Mouse (Mus musculus) liver, adult 2 months (tissue): ENCODE results near the gene Ralgapa1. TPM values are rescaled to one million over a fixed set of nuclear protein-coding genes. Genes with fewer than 3 reads are reported as not detected.
"Not testable (repeated sequence)": the region's sequence is repeated elsewhere in the genome, so short reads cannot be mapped to it uniquely, and the experiment has no call there.

Experiments used
- DNase-seq: peaks from one replicate; pipeline ENCODE4 v3.0.0-alpha.2; 2011; ENCODE audit warnings: low read depth, low spot score; ENCODE audit errors: extremely low read depth
- H3K27ac ChIP-seq: fragments of 200-500 bp; replicated peaks from 2 replicates; pipeline ENCODE4 v1.5.1; 2012; ENCODE audit warnings: low read depth, mild to moderate bottlenecking, control low read depth, inconsistent platforms, low read length; ENCODE audit not compliant: insufficient read depth
- H3K27me3 ChIP-seq: fragments of 200-500 bp; 2 replicates; pipeline ENCODE4 v1.6.1; 2012; ENCODE audit warnings: mild to moderate bottlenecking, moderate library complexity, low read length, inconsistent platforms; ENCODE audit not compliant: control insufficient read depth, insufficient read depth
- H3K36me3 ChIP-seq: fragments of 200-500 bp; 2 replicates; pipeline ENCODE4 v1.6.1; 2012; ENCODE audit warnings: low read length, inconsistent platforms; ENCODE audit not compliant: control insufficient read depth, insufficient read depth
- H3K4me1 ChIP-seq: fragments of 200-500 bp; 2 replicates; pipeline ENCODE4 v1.6.1; 2011; ENCODE audit warnings: low read length; ENCODE audit not compliant: control insufficient read depth, insufficient read depth
- H3K4me3 ChIP-seq: fragments of 200-500 bp; 2 replicates; pipeline ENCODE4 v1.5.1; 2011; ENCODE audit warnings: low read depth, mild to moderate bottlenecking, control low read depth, low read length, moderate library complexity; ENCODE audit not compliant: insufficient read depth
- H3K79me2 ChIP-seq: fragments of 200-500 bp; 2 replicates; pipeline ENCODE4 v1.6.1; 2012; ENCODE audit warnings: inconsistent platforms, mild to moderate bottlenecking, low read length, moderate library complexity; ENCODE audit not compliant: control insufficient read depth, insufficient read depth
- H3K9ac ChIP-seq: fragments of 200-500 bp; 2 replicates; pipeline ENCODE4 v1.6.1; 2012; ENCODE audit warnings: low read depth, mild to moderate bottlenecking, control low read depth, inconsistent platforms, low read length
- CTCF ChIP-seq: fragments of 200-500 bp; IDR thresholded peaks from 2 replicates; pipeline ENCODE4 v1.5.1; 2011; ENCODE audit warnings: low read depth, low read length, control low read depth
- POLR2A ChIP-seq: fragments of 200-500 bp; IDR thresholded peaks from 2 replicates; pipeline ENCODE4 v1.6.1; 2011; ENCODE audit warnings: low read length, control low read depth; ENCODE audit not compliant: insufficient read depth; ENCODE audit errors: extremely low read depth
- WGBS: fragments of 180-500 bp; shearing (Covaris S2); methylation state at CpG from one replicate; pipeline ENCODE4 v1.1.7; 2018; 5-methylcytosine and 5-hydroxymethylcytosine counted together
- polyA plus RNA-seq: library from polyadenylated mRNA; depleted of rRNA; stranded (reverse); fragments of >200 nt; gene quantifications from 2 replicates; pipeline ENCODE4 v1.2.3, GENCODE M21; 2012
- total RNA-seq: library from RNA; depleted of rRNA; stranded (reverse); fragments of >200 nt; gene quantifications from 2 replicates; pipeline ENCODE4 v1.2.3, GENCODE M21; 2014

Gene Ralgapa1
- total and polyA plus RNA-seq, 2 experiments = 3.3 to 14.4 TPM

- TF ChIP-seq CTCF (no peak), POLR2A (no peak)
Measured at GRCm38 (mm10) chr12:55774316-55774715, 46.7 kb downstream of the Ralgapa1 start.

GRCm38 (mm10) chr12:55720319-55720718 lies 100.6 kb downstream of the Ralgapa1 start:
- 85% methylated on average over 1 of the region's 1 CpGs for WGBS
- peak; percentile 8 for DNase-seq
- TF ChIP-seq POLR2A (no peak), CTCF (peak; percentile 26; the same call in 1 of the 2 replicates)

More at GRCm38 (mm10) chr12:55774316-55774715, 46.7 kb downstream of the Ralgapa1 start:
- Histone ChIP-seq H3K36me3 (peaks cover 12% of the 10 kb centered on the region; the same call in 1 of the 2 replicates), H3K27me3 (no peaks in the 10 kb centered on the region), H3K27ac (no peak overlapping the region), H3K4me1 (no peaks in the 10 kb centered on the region), H3K9ac (no peak overlapping the region), H3K4me3 (no peak overlapping the region), H3K79me2 (no peaks in the 10 kb centered on the region)
- DNase-seq = no peak
- 89% methylated on average over 3 of the region's 3 CpGs for WGBS

GRCm38 (mm10) chr12:55705881-55706280 lies 115.1 kb downstream of the Ralgapa1 start:
- H3K4me3 ChIP-seq = no peak overlapping the region
- H3K9ac ChIP-seq = no peak overlapping the region
- H3K36me3 ChIP-seq = peaks cover 18% of the 10 kb centered on the region
- WGBS = 93% methylated on average over 4 of the region's 4 CpGs
- no peaks in the 10 kb centered on the region for H3K4me1 ChIP-seq
- no peaks in the 10 kb centered on the region for H3K27me3 ChIP-seq
- no peaks in the 10 kb centered on the region for H3K79me2 ChIP-seq
- TF ChIP-seq POLR2A (no peak), CTCF (no peak)
- H3K27ac ChIP-seq = no peak overlapping the region
- DNase-seq = peak; percentile 1

More at GRCm38 (mm10) chr12:55720319-55720718, 100.6 kb downstream of the Ralgapa1 start:
- H3K27ac ChIP-seq = no peak overlapping the region
- peaks cover 29% of the 10 kb centered on the region for H3K36me3 ChIP-seq
- no peaks in the 10 kb centered on the region for H3K79me2 ChIP-seq
- no peak overlapping the region for H3K4me3 ChIP-seq
- H3K27me3 ChIP-seq = no peaks in the 10 kb centered on the region
- no peak overlapping the region for H3K9ac ChIP-seq
- no peaks in the 10 kb centered on the region for H3K4me1 ChIP-seq

- H3K79me2 ChIP-seq = no peaks in the 10 kb centered on the region
- no peaks in the 10 kb centered on the region for H3K4me1 ChIP-seq
- no peak for DNase-seq
- TF ChIP-seq POLR2A (no peak), CTCF (no peak)
- no peak overlapping the region for H3K27ac ChIP-seq
- no peak overlapping the region for H3K4me3 ChIP-seq
- peaks cover 6% of the 10 kb centered on the region for H3K36me3 ChIP-seq
- 86% methylated on average over 6 of the region's 6 CpGs for WGBS
- no peaks in the 10 kb centered on the region for H3K27me3 ChIP-seq
- H3K9ac ChIP-seq = no peak overlapping the region
Measured at GRCm38 (mm10) chr12:55666699-55667098, 154.3 kb downstream of the Ralgapa1 start.

GRCm38 (mm10) chr12:55663194-55663593 lies 157.8 kb downstream of the Ralgapa1 start:
- H3K4me3 ChIP-seq, H3K4me1 ChIP-seq, DNase-seq: not testable (repeated sequence)

GRCm38 (mm10) chr12:55648011-55648525 lies 172.9 kb downstream of the Ralgapa1 start:
- 95% methylated on average over 7 of the region's 7 CpGs for WGBS
- DNase-seq = peak; percentile 11
- TF ChIP-seq POLR2A = no peak
- no peak for TF ChIP-seq CTCF
- Histone ChIP-seq H3K4me1 (no peaks in the 10 kb centered on the region), H3K4me3 (no peak overlapping the region), H3K79me2 (no peaks in the 10 kb centered on the region), H3K27me3 (no peaks in the 10 kb centered on the region), H3K9ac (no peak overlapping the region), H3K27ac (no peak overlapping the region), H3K36me3 (no peaks in the 10 kb centered on the region; the same call in 1 of the 2 replicates)

More at GRCm38 (mm10) chr12:55663194-55663593, 157.8 kb downstream of the Ralgapa1 start:
- H3K79me2 ChIP-seq, H3K27me3 ChIP-seq, H3K27ac ChIP-seq, H3K9ac ChIP-seq: not testable (repeated sequence)
- H3K36me3 ChIP-seq = peaks cover 10% of the 10 kb centered on the region
